29 mouse cellular contexts compared by ENCODE assay signal in the genomic region with DNA sequence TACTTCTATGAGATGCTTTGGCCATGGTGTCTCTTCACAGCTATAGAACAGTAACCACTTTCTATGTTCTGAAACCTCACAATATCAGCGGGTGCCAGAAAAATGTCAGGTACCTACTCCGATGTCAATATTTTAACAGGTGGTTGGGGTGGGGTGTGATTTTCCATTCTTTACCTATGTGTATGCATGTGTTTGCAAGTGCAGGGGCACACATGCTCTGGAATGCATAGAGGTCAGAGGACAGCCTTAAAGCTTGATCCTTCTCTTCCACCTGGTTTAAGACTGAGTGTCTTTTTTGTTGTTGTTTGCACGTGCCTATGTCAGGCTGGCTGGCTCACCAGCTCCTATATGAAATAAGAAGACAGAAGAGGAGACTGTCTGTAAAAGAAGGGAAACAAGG. TPM values are rescaled to one million over a fixed set of nuclear protein-coding genes. Genes with fewer than 3 reads are reported as not detected.
"Had no signal": no experiment of that assay in that cellular context is flagged by ENCODE, and none has a peak within 500 bp of the region (broad histone marks: within the 10 kb centered on the region; RNA-seq: fewer than 3 reads in every experiment).

No protein-coding gene starts in this region.

- H3K4me2 ChIP-seq: heart, embryonic 12.5 days; hindbrain, embryonic 12.5 days; hindbrain, embryonic 14.5 days; intestine, embryonic 15.5 days; limb, embryonic 13.5 days; limb, embryonic 15.5 days had no signal

- H3K4me1 ChIP-seq: hindbrain, embryonic 12.5 days; limb, embryonic 15.5 days had no signal

- H3K36me3 ChIP-seq: heart, embryonic 12.5 days; hindbrain, embryonic 10.5 days; hindbrain, embryonic 12.5 days; intestine, embryonic 15.5 days; limb, embryonic 13.5 days; limb, embryonic 15.5 days had no signal

- H3K9ac ChIP-seq: heart, embryonic 12.5 days; hindbrain, embryonic 12.5 days; hindbrain, embryonic 14.5 days; intestine, embryonic 15.5 days; limb, embryonic 13.5 days; limb, embryonic 15.5 days had no signal

- DNase-seq: gastrocnemius, adult 2 months; gastrocnemius, postnatal 10 days; gastrocnemius, postnatal 25 days; heart, adult 2 months; heart, postnatal 10 days; heart, postnatal 4 days; kidney, adult 18-20 months; kidney, adult 8-10 months; kidney, postnatal 10 days; kidney, postnatal 36 days had no signal

- H3K27ac ChIP-seq: gastrocnemius, adult 2 months; heart, adult 2 months; hindbrain, embryonic 10.5 days; hindbrain, embryonic 12.5 days; hindbrain, embryonic 14.5 days; intestine, embryonic 15.5 days; left cerebral cortex, adult 2 months; limb, embryonic 13.5 days; limb, embryonic 15.5 days had no signal

- ATAC-seq: forebrain, embryonic 16.5 days; hindbrain, embryonic 16.5 days; inflammation-experienced regulatory T-cells, adult 6 months; intestine, embryonic 15.5 days; intestine, postnatal 0 days had no signal

- H3K27me3 ChIP-seq: heart, embryonic 12.5 days; hindbrain, embryonic 12.5 days; intestine, embryonic 15.5 days; limb, embryonic 13.5 days; limb, embryonic 15.5 days had no signal

- H3K4me3 ChIP-seq: gastrocnemius, adult 2 months; heart, adult 2 months; heart, embryonic 12.5 days; hindbrain, embryonic 10.5 days; hindbrain, embryonic 12.5 days; intestine, embryonic 15.5 days; left cerebral cortex, adult 2 months; limb, embryonic 13.5 days; limb, embryonic 15.5 days had no signal

- H3K9me3 ChIP-seq: heart, embryonic 12.5 days; hindbrain, embryonic 10.5 days; hindbrain, embryonic 12.5 days; intestine, embryonic 15.5 days; limb, embryonic 13.5 days; limb, embryonic 15.5 days had no signal

RNA-seq across cellular contexts. Expression of a gene that starts 13.4 kb away (rescaled TPM):
- polyA plus RNA-seq: forebrain, embryonic 16.5 days; frontal cortex, adult 2 months; heart, adult 2 months; heart, embryonic 12.5 days; heart, embryonic 14.5 days; heart, embryonic 16.5 days; hindbrain, embryonic 10.5 days; hindbrain, embryonic 12.5 days; hindbrain, embryonic 14.5 days; hindbrain, embryonic 16.5 days; inflammation-experienced regulatory T-cells, adult 6 months; intestine, embryonic 15.5 days; intestine, postnatal 0 days; kidney, embryonic 14.5 days; kidney, embryonic 16.5 days; large intestine, adult 2 months; limb, embryonic 11.5 days; limb, embryonic 13.5 days; limb, embryonic 15.5 days had no signal

RNA-seq across cellular contexts. Expression of a gene that starts 37.9 kb away (rescaled TPM):
- polyA plus RNA-seq: inflammation-experienced regulatory T-cells, adult 6 months had no signal
